Mouse (Mus musculus) spleen, postnatal 10 days (tissue): ENCODE data around the gene Mus81.

Source experiments
- DNase-seq, 2 experiments: peaks; one replicate each; pipeline ENCODE4 v3.0.0; 2021 to 2022; ENCODE audit warnings: low spot score in 2 of 2

The Mus81 gene

DNA sequence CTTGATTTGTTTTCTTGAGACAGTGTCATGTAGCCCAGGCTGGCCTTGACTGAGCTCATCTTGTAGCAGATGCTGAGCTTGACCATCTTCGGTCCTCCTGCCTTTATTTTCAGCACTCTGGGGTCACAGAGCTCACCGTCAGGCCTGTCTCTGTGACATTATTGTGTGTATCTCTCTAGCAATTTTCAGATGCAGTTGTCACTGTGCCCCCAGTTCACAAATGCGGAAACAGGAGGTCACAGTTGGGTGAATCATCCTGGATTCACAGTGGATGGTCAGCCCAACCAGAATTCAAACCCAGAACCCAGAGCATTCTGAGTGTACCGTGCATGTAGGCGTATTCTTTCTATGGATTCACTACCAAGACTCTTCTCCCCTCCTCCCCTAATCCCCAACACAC, 42.5 kb downstream of the Mus81 start:
- no peak for DNase-seq

DNA sequence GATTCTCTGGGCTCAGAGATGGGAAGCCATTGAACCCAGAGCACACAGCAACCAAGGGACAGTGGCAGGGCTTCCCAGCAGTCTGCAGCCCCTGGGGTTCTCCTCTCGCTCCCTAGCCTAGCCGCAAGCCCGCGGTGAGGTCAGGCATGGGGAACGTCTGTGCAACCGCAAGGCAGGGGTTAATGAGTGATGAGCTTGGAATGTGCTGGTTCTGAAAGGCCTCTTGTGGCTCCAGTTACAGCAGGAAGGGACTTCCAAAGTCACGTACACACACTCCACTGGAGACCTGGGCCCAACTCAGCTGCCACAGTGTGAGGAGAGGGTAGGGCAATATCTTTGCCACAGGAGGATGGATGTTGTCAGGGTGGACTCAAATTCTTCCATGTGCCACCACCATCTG, 43.2 kb downstream of the Mus81 start:
- no peak for DNase-seq

DNA sequence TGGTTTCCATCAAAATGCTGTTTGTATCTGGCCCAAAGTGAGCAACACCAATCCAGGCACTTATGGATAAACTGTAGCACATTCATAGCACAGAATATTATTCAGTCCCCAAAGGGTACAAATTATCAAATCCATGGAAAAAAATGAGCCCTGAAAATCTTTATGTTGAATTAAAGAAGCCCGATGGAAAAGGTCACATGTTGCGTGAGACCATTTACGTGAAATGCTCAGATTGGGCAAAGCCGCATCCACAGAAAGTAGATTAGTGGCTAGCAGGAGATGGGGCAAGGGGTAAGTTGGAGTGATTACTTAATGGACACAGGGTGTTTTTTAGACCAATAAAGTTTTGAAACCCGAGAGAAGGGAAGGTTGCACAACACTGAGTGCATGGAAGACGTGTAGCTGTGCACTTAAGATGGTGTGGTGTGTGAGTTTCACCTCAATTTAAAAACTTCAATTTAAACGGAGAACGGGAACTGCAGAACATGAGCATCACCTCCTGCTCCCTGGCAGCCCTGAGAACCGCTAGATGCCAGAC, 43.8 kb downstream of the Mus81 start:
- no peak for DNase-seq

DNA sequence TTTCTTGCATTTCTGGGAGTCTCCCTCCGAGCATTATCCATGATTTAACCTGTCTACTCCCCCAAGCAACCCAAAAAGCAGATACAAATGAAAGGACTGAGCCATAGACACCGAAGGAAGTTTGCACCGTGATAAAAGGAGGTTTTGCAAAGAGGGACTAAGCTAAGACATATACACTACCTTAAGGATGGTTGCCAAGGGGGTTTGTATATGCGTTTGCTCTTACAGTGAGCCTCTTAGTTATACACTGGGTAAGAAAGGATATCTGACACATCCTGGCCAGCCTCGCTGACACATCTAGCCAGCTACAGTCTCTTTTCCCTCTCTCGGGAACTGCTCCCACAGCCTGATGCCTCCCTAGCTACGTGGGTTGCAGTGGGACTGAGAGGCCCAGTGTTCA, 54.3 kb downstream of the Mus81 start:
- DNase-seq, result no peak

DNA sequence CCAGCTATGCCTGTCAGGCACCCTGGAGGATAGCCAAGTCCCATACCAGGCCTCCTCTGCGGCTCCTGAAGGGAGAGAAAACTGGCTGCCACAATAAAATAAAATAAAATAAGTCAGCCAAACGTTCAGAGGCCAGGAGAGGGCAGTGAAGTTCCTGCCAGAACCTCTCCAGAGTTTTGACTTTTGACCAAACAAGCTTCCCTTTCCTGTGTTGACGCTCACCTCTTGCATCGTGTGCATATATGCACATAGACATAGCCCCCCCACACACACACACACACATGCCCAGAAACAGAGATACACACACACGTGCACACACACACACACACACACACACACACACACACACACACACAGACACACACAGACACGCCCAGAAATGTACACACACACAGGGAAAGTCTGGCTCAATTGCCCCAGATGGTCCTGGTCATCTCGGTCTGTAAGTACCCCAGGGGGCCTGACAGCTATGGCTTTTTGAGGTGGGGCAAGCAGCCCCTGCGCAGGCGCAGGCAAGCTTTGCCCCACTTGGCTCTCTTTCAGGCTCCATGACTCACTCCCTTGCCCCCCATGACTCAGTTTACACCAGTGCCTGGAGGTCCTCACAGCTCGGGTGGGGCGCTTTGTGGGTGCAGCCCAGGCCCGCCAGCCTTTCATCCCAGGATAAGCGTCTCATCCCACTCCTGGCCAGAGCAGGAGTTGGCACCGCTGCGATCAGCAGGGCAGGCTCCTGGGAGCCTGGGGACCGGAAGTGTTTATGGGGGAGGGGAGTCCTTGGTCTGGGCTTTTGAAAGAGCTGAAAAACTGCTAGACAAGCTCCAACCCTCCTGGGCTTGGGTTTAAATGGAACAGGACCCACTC, 55.0 kb downstream of the Mus81 start:
- peak in 1 of 2 experiments; percentile 54 for DNase-seq
